Mouse (Mus musculus) intestine, postnatal 0 days (tissue): Measurements from ENCODE around the gene Ascl2. TPM values are rescaled to one million over a fixed set of nuclear protein-coding genes. Genes with fewer than 3 reads are reported as not detected.

Source experiments
- ATAC-seq: fragments of 200-750 bp; cut with Nextera tagmentation; 2 replicates; pipeline ENCODE4 v1.8.0; 2017; ENCODE audit warnings: mild to moderate bottlenecking, moderate TSS enrichment, moderate library complexity
- H3K27ac ChIP-seq: fragments of 300-500 bp; sonication (generic); 2 replicates; pipeline ENCODE4 v1.5.1; 2014; ENCODE audit warnings: mild to moderate bottlenecking, low read depth, low read length, moderate library complexity
- H3K27me3 ChIP-seq: fragments of 300-500 bp; sonication (generic); replicated peaks from 2 replicates; pipeline ENCODE4 v1.6.1; 2014; ENCODE audit warnings: low read length, mixed read lengths; ENCODE audit not compliant: control insufficient read depth, insufficient read depth
- H3K36me3 ChIP-seq: fragments of 300-500 bp; sonication (generic); 2 replicates; pipeline ENCODE4 v1.6.1; 2014; ENCODE audit warnings: mild to moderate bottlenecking, moderate library complexity; ENCODE audit not compliant: control insufficient read depth, insufficient read depth
- H3K4me1 ChIP-seq: fragments of 300-500 bp; sonication (generic); replicated peaks from 2 replicates; pipeline ENCODE4 v1.6.1; 2014; ENCODE audit warnings: antibody characterized with exemption, low read length, mixed read lengths; ENCODE audit not compliant: control insufficient read depth, insufficient read depth
- H3K4me2 ChIP-seq: fragments of 300-500 bp; sonication (generic); replicated peaks from 2 replicates; pipeline ENCODE4 v1.6.1; 2014; ENCODE audit warnings: low read depth, mild to moderate bottlenecking, moderate library complexity
- H3K4me3 ChIP-seq: fragments of 300-500 bp; sonication (generic); 2 replicates; pipeline ENCODE4 v1.5.1; 2014; ENCODE audit warnings: low read depth, low read length
- H3K9ac ChIP-seq: fragments of 300-500 bp; sonication (generic); 2 replicates; pipeline ENCODE4 v1.6.1; 2014; ENCODE audit warnings: mild to moderate bottlenecking, low read depth, low read length
- H3K9me3 ChIP-seq: fragments of 300-500 bp; sonication (generic); 2 replicates; pipeline ENCODE4 v1.6.1; 2016; ENCODE audit warnings: mixed run types; ENCODE audit not compliant: control insufficient read depth
- CTCF ChIP-seq: sonication (generic); IDR thresholded peaks from 2 replicates; pipeline ENCODE4 v1.5.1; 2016; ENCODE audit warnings: low read depth, mild to moderate bottlenecking, control low read depth, antibody characterized with exemption, moderate library complexity
- whole genome bisulfite sequencing: fragments of 180-500 bp; shearing (Covaris S2); extraction: QIAGEN DNeasy Blood & Tissue Kit; methylation state at CpG from one replicate; pipeline ENCODE4 v1.1.7; 2014; 5-methylcytosine and 5-hydroxymethylcytosine counted together
- polyA plus RNA-seq: library from polyadenylated mRNA; unstranded; fragments of >200 nt; fragmentation: Nextera tagmentation; extraction: Ambion mirVana; gene quantifications from 2 replicates; pipeline ENCODE4 v1.2.1, GENCODE M21; 2015

Gene Ascl2
- polyA plus RNA-seq, 1 experiment from 2014 or later, result 6.8 TPM

DNA sequence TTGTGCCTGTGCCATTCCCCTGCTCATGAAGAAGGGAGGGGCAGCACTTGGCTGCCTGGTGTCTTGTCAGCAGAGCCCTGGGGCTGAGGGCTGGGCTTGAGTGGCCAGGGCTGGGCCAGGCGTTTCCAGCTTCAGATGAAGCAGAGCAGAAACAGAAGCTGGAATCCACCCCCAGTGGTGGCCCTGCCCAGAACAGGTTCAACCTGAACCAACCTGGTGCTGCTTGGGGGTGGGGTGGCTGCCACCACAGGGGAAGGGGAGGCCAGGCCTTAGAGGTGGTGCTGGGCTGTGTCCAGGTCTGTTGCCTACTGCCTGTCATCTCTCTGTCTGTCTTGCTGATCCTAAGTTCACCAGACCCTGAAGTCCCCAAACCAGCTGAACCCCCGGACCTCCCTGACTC is 13.0 kb downstream of the Ascl2 start:
- no peak for TF ChIP-seq CTCF
- Histone ChIP-seq H3K4me2 (no peak overlapping the region), H3K4me3 (no peak overlapping the region), H3K9ac (no peak overlapping the region), H3K4me1 (no peaks in the 10 kb centered on the region), H3K36me3 (no peaks in the 10 kb centered on the region), H3K27me3 (no peaks in the 10 kb centered on the region), H3K27ac (no peak overlapping the region), H3K9me3 (no peaks in the 10 kb centered on the region)
- WGBS, result 59% methylated on average over 2 of the region's 2 CpGs
- no peak for ATAC-seq

GRCm38 (mm10) chr7:142949568-142949967 is 19.5 kb downstream of the Ascl2 start:
- no peak for TF ChIP-seq CTCF
- H3K9me3 ChIP-seq, result no peaks in the 10 kb centered on the region
- ATAC-seq, result no peak
- H3K27me3 ChIP-seq, result no peaks in the 10 kb centered on the region
- H3K4me1 ChIP-seq, result no peaks in the 10 kb centered on the region
- no peak overlapping the region for H3K9ac ChIP-seq
- H3K27ac ChIP-seq, result no peak overlapping the region
- H3K4me3 ChIP-seq, result no peak overlapping the region
- 13% methylated on average over 1 of the region's 1 CpGs for WGBS
- no peaks in the 10 kb centered on the region for H3K36me3 ChIP-seq
- 0 out of 2 replicates have a peak overlapping the region, but pooled peaks have one; percentile 13 for H3K4me2 ChIP-seq

GRCm38 (mm10) chr7:142937631-142938030 is 31.4 kb downstream of the Ascl2 start:
- Histone ChIP-seq H3K9ac (no peak overlapping the region), H3K4me2 (no peak overlapping the region)
- TF ChIP-seq CTCF, result no peak

GRCm38 (mm10) chr7:142935708-142936107 is 33.4 kb downstream of the Ascl2 start:
- H3K36me3 ChIP-seq, result no peaks in the 10 kb centered on the region
- H3K9me3 ChIP-seq, result no peaks in the 10 kb centered on the region
- H3K4me2 ChIP-seq, result no peak overlapping the region
- TF ChIP-seq CTCF, result peak; percentile 30; the same call in 1 of the 2 replicates
- WGBS, result 61% methylated on average over 14 of the region's 14 CpGs
- peak; percentile 53; the same call in 1 of the 2 replicates for ATAC-seq
- no peak overlapping the region for H3K27ac ChIP-seq
- H3K9ac ChIP-seq, result no peak overlapping the region
- H3K4me1 ChIP-seq, result no peaks in the 10 kb centered on the region
- no peaks in the 10 kb centered on the region for H3K27me3 ChIP-seq
- H3K4me3 ChIP-seq, result no peak overlapping the region

More at GRCm38 (mm10) chr7:142937631-142938030, 31.4 kb downstream of the Ascl2 start:
- H3K36me3 ChIP-seq, result no peaks in the 10 kb centered on the region
- H3K27ac ChIP-seq, result no peak overlapping the region
- no peaks in the 10 kb centered on the region for H3K4me1 ChIP-seq
- no peak for ATAC-seq
- no peaks in the 10 kb centered on the region for H3K27me3 ChIP-seq
- H3K4me3 ChIP-seq, result no peak overlapping the region
- H3K9me3 ChIP-seq, result no peaks in the 10 kb centered on the region

GRCm38 (mm10) chr7:142932469-142932868 is 36.6 kb downstream of the Ascl2 start:
- TF ChIP-seq CTCF, result no peak
- Histone ChIP-seq H3K4me3 (no peak overlapping the region), H3K9ac (no peak overlapping the region), H3K4me1 (no peaks in the 10 kb centered on the region), H3K36me3 (no peaks in the 10 kb centered on the region), H3K9me3 (no peaks in the 10 kb centered on the region), H3K27me3 (no peaks in the 10 kb centered on the region), H3K27ac (no peak overlapping the region), H3K4me2 (no peak overlapping the region)
- ATAC-seq, result peak; percentile 75
- WGBS, result 32% methylated on average over 3 of the region's 3 CpGs

DNA sequence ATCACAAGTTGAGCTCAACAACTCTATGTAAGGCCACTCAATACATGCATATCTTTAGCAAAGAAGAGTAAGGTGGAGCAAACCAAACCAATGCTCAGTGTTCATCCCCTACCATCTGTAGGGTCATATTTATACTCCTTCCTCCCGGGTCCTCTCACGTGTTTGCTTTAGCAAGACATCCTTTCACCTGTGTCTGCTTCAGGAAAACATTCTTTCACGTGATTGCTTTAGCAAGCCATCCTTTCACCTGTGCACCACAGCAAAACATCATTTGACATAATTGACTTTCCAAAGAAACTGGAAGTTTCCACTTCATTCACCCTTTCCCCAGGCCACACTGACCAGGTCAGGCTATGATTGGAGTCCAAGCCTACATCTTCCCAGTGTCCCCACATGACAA is 38.0 kb downstream of the Ascl2 start, which contains the start of gene Th:
TSS of gene Th (minus strand) at position 101 of the 400 bp plus-strand sequence.
- H3K4me1 ChIP-seq, result no peaks in the 10 kb centered on the region
- TF ChIP-seq CTCF, result no peak
- no peak within 1 kb of the TSS for H3K9ac ChIP-seq
- ATAC-seq, result no peak
- H3K27ac ChIP-seq, result no peak within 1 kb of the TSS
- H3K4me2 ChIP-seq, result no peak within 1 kb of the TSS
- H3K9me3 ChIP-seq, result no peaks in the 10 kb centered on the region
- no peak within 1 kb of the TSS for H3K4me3 ChIP-seq
- no peaks in the 10 kb centered on the region for H3K36me3 ChIP-seq
- H3K27me3 ChIP-seq, result no peaks in the 10 kb centered on the region
- WGBS, result 80% methylated on average over 3 of the region's 3 CpGs

DNA sequence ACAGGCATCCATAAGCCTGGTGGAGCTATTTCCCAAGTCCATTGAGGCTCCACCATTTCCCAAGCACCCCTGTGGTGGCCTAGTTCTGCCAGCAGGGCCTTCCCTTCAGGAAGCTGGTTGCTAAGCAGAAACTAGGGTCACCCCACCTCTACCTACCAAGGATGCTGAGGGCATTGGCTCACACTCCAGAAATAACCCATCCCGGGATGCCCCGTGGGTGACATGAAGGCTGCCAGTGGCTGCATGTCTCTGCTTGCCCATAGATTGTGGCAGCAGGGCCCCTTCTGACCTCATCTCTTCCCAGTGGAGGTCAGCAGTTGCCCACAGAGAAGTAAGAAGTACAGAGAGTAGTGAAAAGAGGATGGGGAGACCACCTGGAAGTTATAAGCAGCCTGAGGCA is 39.5 kb downstream of the Ascl2 start:
- WGBS, result 96% methylated on average over 2 of the region's 2 CpGs
- Histone ChIP-seq H3K9ac (no peak overlapping the region), H3K27ac (no peak overlapping the region), H3K4me1 (no peaks in the 10 kb centered on the region), H3K36me3 (no peaks in the 10 kb centered on the region), H3K4me3 (no peak overlapping the region), H3K27me3 (no peaks in the 10 kb centered on the region), H3K4me2 (no peak overlapping the region), H3K9me3 (no peaks in the 10 kb centered on the region)
- ATAC-seq, result no peak
- no peak for TF ChIP-seq CTCF
